Mouse (Mus musculus) brain, embryonic 18.5 days (tissue): ENCODE results near the gene Sec24c.
A peak's percentile ranks its signal among the peaks of the same experiment; 100 is the strongest.

Source experiments
- DNase-seq: peaks from one replicate; pipeline ENCODE4 v3.0.0-alpha.2; 2012; ENCODE audit warnings: low read depth, low spot score

Gene Sec24c

GRCm38 (mm10) chr14:20659687-20660086 lies 14.4 kb upstream of the Sec24c start:
- no peak for DNase-seq

GRCm38 (mm10) chr14:20660827-20661660 lies 13.1 kb upstream of the Sec24c start:
- peak; percentile 89 for DNase-seq

- peak; percentile 10 for DNase-seq
These were observed 12.3 kb upstream of the Sec24c start for GRCm38 (mm10) chr14:20661661-20662331.

- no peak for DNase-seq
These were observed 11.4 kb upstream of the Sec24c start for GRCm38 (mm10) chr14:20662740-20663139.

GRCm38 (mm10) chr14:20663601-20664000 lies 10.5 kb upstream of the Sec24c start:
- DNase-seq, result no peak

- no peak for DNase-seq
These were observed 9.7 kb upstream of the Sec24c start for GRCm38 (mm10) chr14:20664436-20664835.

- DNase-seq, result no peak
These were observed 6.6 kb upstream of the Sec24c start for GRCm38 (mm10) chr14:20667469-20667868.

GRCm38 (mm10) chr14:20668154-20668810 lies 5.8 kb upstream of the Sec24c start, which contains the start of gene Synpo2l:
TSS of gene Synpo2l (minus strand) at chr14:20668354.
- no peak for DNase-seq

- DNase-seq, result no peak
These were observed 1.1 kb upstream of the Sec24c start for GRCm38 (mm10) chr14:20672990-20673389.

GRCm38 (mm10) chr14:20673735-20674063 lies 409 bp upstream of the Sec24c start:
- no peak for DNase-seq

- no peak for DNase-seq
These were observed 3.8 kb downstream of the Sec24c start for GRCm38 (mm10) chr14:20677906-20678305.

GRCm38 (mm10) chr14:20681742-20682141 lies 7.6 kb downstream of the Sec24c start:
- no peak for DNase-seq

- DNase-seq, result no peak
These were observed 8.4 kb downstream of the Sec24c start for GRCm38 (mm10) chr14:20682498-20682897.

- no peak for DNase-seq
These were observed 12.5 kb downstream of the Sec24c start for GRCm38 (mm10) chr14:20686576-20686975.

GRCm38 (mm10) chr14:20689009-20689408 lies 14.9 kb downstream of the Sec24c start:
- no peak for DNase-seq

GRCm38 (mm10) chr14:20691772-20692171 lies 17.7 kb downstream of the Sec24c start:
- DNase-seq, result no peak

GRCm38 (mm10) chr14:20693589-20694101 lies 19.5 kb downstream of the Sec24c start:
- DNase-seq, result no peak

GRCm38 (mm10) chr14:20694185-20694883 lies 20.2 kb downstream of the Sec24c start:
- no peak for DNase-seq

- DNase-seq, result peak; percentile 67
These were observed 21.0 kb downstream of the Sec24c start, which contains the start of gene Fut11 for GRCm38 (mm10) chr14:20694884-20695760. TSS of gene Fut11 (plus strand) at chr14:20694968.

GRCm38 (mm10) chr14:20695761-20696520 lies 21.8 kb downstream of the Sec24c start:
- DNase-seq, result no peak
